Mouse (Mus musculus) midbrain, embryonic 11.5 days (tissue): ENCODE data around the gene Bicdl2. TPM values are rescaled to one million over a fixed set of nuclear protein-coding genes. Genes with fewer than 3 reads are reported as not detected.

Source experiments
- ATAC-seq: fragments of 200-750 bp; cut with Nextera tagmentation; 2 replicates; pipeline ENCODE4 v1.8.0; 2017; ENCODE audit warnings: moderate TSS enrichment, moderate library complexity; ENCODE audit not compliant: low FRiP score
- DNase-seq: peaks from one replicate; pipeline ENCODE4 v3.0.0; 2015; ENCODE audit warnings: low spot score; ENCODE audit errors: missing footprints
- H3K27ac ChIP-seq: fragments of 300-500 bp; sonication (generic); 2 replicates; pipeline ENCODE4 v1.5.1; 2014; ENCODE audit warnings: low read depth, low read length
- H3K27me3 ChIP-seq: fragments of 300-500 bp; sonication (generic); 2 replicates; pipeline ENCODE4 v1.6.1; 2014; ENCODE audit warnings: mild to moderate bottlenecking, low read length, moderate library complexity, mixed read lengths; ENCODE audit not compliant: control insufficient read depth, insufficient read depth
- H3K36me3 ChIP-seq: fragments of 300-500 bp; sonication (generic); 2 replicates; pipeline ENCODE4 v1.6.1; 2014; ENCODE audit warnings: mild to moderate bottlenecking, low read length, moderate library complexity, mixed read lengths; ENCODE audit not compliant: control insufficient read depth, insufficient read depth
- H3K4me1 ChIP-seq: fragments of 300-500 bp; sonication (generic); 2 replicates; pipeline ENCODE4 v1.6.1; 2014; ENCODE audit warnings: low read length; ENCODE audit not compliant: control insufficient read depth, insufficient read depth
- H3K4me2 ChIP-seq: fragments of 300-500 bp; sonication (generic); 2 replicates; pipeline ENCODE4 v1.6.1; 2014; ENCODE audit warnings: mild to moderate bottlenecking, moderate library complexity
- H3K4me3 ChIP-seq: fragments of 300-500 bp; sonication (generic); 2 replicates; pipeline ENCODE4 v1.5.1; 2014; ENCODE audit warnings: low read depth, low read length
- H3K9ac ChIP-seq: fragments of 300-500 bp; sonication (generic); 2 replicates; pipeline ENCODE4 v1.6.1; 2014; ENCODE audit warnings: low read length
- H3K9me3 ChIP-seq: fragments of 300-500 bp; sonication (generic); 2 replicates; pipeline ENCODE4 v1.6.1; 2016; ENCODE audit warnings: low read length; ENCODE audit not compliant: control insufficient read depth
- WGBS: fragments of 180-500 bp; shearing (Covaris S2); extraction: QIAGEN DNeasy Blood & Tissue Kit; methylation state at CpG from one replicate; pipeline ENCODE4 v1.1.7; 2014; 5-methylcytosine and 5-hydroxymethylcytosine counted together
- polyA plus RNA-seq: library from polyadenylated mRNA; unstranded; fragments of >200 nt; fragmentation: Nextera tagmentation; extraction: Ambion mirVana; gene quantifications from 2 replicates; pipeline ENCODE4 v1.2.1, GENCODE M21; 2014

Bicdl2 gene
- polyA plus RNA-seq, 1 experiment from 2014 or later = 0.14 TPM

- Histone ChIP-seq H3K4me3 (no peak overlapping the region), H3K4me1 (no peaks in the 10 kb centered on the region), H3K9ac (no peak overlapping the region), H3K9me3 (no peaks in the 10 kb centered on the region), H3K4me2 (no peak overlapping the region), H3K36me3 (no peaks in the 10 kb centered on the region), H3K27ac (no peak overlapping the region), H3K27me3 (no peaks in the 10 kb centered on the region)
- ATAC-seq (no peak), DNase-seq (no peak)
- 76% methylated on average over 6 of the region's 6 CpGs for WGBS
Measured at GRCm38 (mm10) chr17:23651363-23651762, 8.9 kb upstream of the Bicdl2 start.

- 75% methylated on average over 1 of the region's 2 CpGs for WGBS
- Histone ChIP-seq H3K36me3 (no peaks in the 10 kb centered on the region), H3K27me3 (no peaks in the 10 kb centered on the region; the same call in 1 of the 2 replicates), H3K9me3 (no peaks in the 10 kb centered on the region), H3K4me1 (no peaks in the 10 kb centered on the region), H3K4me3 (no peak overlapping the region), H3K27ac (no peak overlapping the region), H3K9ac (no peak overlapping the region), H3K4me2 (no peak overlapping the region)
- ATAC-seq (no peak), DNase-seq (no peak)
Measured at GRCm38 (mm10) chr17:23653324-23653723, 7.0 kb upstream of the Bicdl2 start.

- Histone ChIP-seq H3K9me3 (no peaks in the 10 kb centered on the region), H3K4me1 (no peaks in the 10 kb centered on the region), H3K4me3 (no peak overlapping the region), H3K4me2 (no peak overlapping the region), H3K9ac (no peak overlapping the region), H3K27me3 (no peaks in the 10 kb centered on the region; the same call in 1 of the 2 replicates), H3K27ac (no peak overlapping the region), H3K36me3 (no peaks in the 10 kb centered on the region)
- 68% methylated on average over 6 of the region's 6 CpGs for WGBS
- DNase-seq (no peak), ATAC-seq (no peak)
Measured at GRCm38 (mm10) chr17:23654001-23654400, 6.3 kb upstream of the Bicdl2 start.

- DNase-seq (no peak), ATAC-seq (no peak)
- Histone ChIP-seq H3K4me2 (no peak overlapping the region), H3K9ac (no peak overlapping the region), H3K36me3 (no peaks in the 10 kb centered on the region), H3K4me1 (no peaks in the 10 kb centered on the region), H3K9me3 (no peaks in the 10 kb centered on the region), H3K27ac (no peak overlapping the region), H3K27me3 (no peaks in the 10 kb centered on the region; the same call in 1 of the 2 replicates), H3K4me3 (no peak overlapping the region)
- 67% methylated on average over 2 of the region's 2 CpGs for WGBS
Measured at GRCm38 (mm10) chr17:23654410-23654809, 5.9 kb upstream of the Bicdl2 start.

- no peak for ATAC-seq
Measured at GRCm38 (mm10) chr17:23658450-23658849, 1.9 kb upstream of the Bicdl2 start.

GRCm38 (mm10) chr17:23660876-23661200 lies 532 bp downstream of the Bicdl2 start:
- H3K4me1 ChIP-seq = no peaks in the 10 kb centered on the region
- H3K27me3 ChIP-seq = peaks cover 24% of the 10 kb centered on the region
- 6% methylated on average over 14 of the region's 14 CpGs for WGBS
- H3K9ac ChIP-seq = no peak overlapping the region
- no peaks in the 10 kb centered on the region for H3K36me3 ChIP-seq
- no peak overlapping the region for H3K4me3 ChIP-seq
- DNase-seq (no peak), ATAC-seq (no peak)
- H3K9me3 ChIP-seq = no peaks in the 10 kb centered on the region
- H3K4me2 ChIP-seq = no peak overlapping the region
- no peak overlapping the region for H3K27ac ChIP-seq

More at GRCm38 (mm10) chr17:23658450-23658849, 1.9 kb upstream of the Bicdl2 start:
- Histone ChIP-seq H3K4me1 (no peaks in the 10 kb centered on the region), H3K9me3 (no peaks in the 10 kb centered on the region), H3K4me3 (no peak overlapping the region), H3K27me3 (peaks cover 24% of the 10 kb centered on the region), H3K27ac (no peak overlapping the region), H3K4me2 (no peak overlapping the region), H3K36me3 (no peaks in the 10 kb centered on the region), H3K9ac (no peak overlapping the region)
- DNase-seq = no peak
- WGBS = 90% methylated on average over 3 of the region's 3 CpGs

GRCm38 (mm10) chr17:23661526-23661925 lies 1.2 kb downstream of the Bicdl2 start:
- no peak for ATAC-seq
- Histone ChIP-seq H3K4me2 (no peak overlapping the region), H3K36me3 (no peaks in the 10 kb centered on the region), H3K4me1 (no peaks in the 10 kb centered on the region), H3K9ac (no peak overlapping the region), H3K9me3 (no peaks in the 10 kb centered on the region), H3K27ac (no peak overlapping the region), H3K4me3 (no peak overlapping the region), H3K27me3 (peaks cover 24% of the 10 kb centered on the region)
- WGBS = 2% methylated on average over 9 of the region's 9 CpGs
- DNase-seq = peak; percentile 87

- Histone ChIP-seq H3K27ac (no peak overlapping the region), H3K27me3 (peaks cover 23% of the 10 kb centered on the region), H3K9ac (no peak overlapping the region), H3K9me3 (no peaks in the 10 kb centered on the region), H3K4me1 (no peaks in the 10 kb centered on the region), H3K4me3 (no peak overlapping the region), H3K36me3 (no peaks in the 10 kb centered on the region; the same call in 1 of the 2 replicates), H3K4me2 (no peak overlapping the region)
- ATAC-seq = peak; percentile 45
- 18% methylated on average over 5 of the region's 5 CpGs for WGBS
- DNase-seq = peak; percentile 85
Measured at GRCm38 (mm10) chr17:23664556-23665021, 4.3 kb downstream of the Bicdl2 start.

GRCm38 (mm10) chr17:23665511-23665910 lies 5.2 kb downstream of the Bicdl2 start:
- H3K9ac ChIP-seq = no peak overlapping the region
- H3K4me3 ChIP-seq = no peak overlapping the region
- peaks cover 14% of the 10 kb centered on the region for H3K27me3 ChIP-seq
- H3K9me3 ChIP-seq = no peaks in the 10 kb centered on the region
- H3K4me2 ChIP-seq = no peak overlapping the region
- H3K27ac ChIP-seq = no peak overlapping the region
- H3K4me1 ChIP-seq = no peaks in the 10 kb centered on the region
- ATAC-seq (no peak), DNase-seq (no peak)
- no peaks in the 10 kb centered on the region; the same call in 1 of the 2 replicates for H3K36me3 ChIP-seq
- WGBS = 78% methylated on average over 14 of the region's 14 CpGs
